8 mouse cellular contexts compared by ENCODE assay signal in the genomic region with DNA sequence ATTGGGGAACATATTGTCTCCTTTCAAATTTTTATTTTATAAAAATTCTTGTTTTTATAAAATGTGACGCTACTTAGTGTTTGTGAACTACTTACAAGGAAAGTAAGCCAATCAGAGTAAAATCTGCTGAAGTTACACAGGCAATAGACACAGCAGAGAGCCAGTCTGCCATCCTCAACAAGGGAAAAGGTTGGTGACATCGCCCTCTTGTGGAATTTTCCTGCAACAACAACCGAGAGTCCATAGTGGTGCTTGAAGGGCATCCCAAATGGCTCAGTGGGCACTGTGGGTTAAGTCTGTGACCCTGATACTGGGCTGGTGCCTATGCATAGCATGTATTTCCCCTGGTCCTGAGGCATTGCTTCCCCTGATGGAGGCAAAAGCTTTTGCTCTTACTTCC. TPM values are rescaled to one million over a fixed set of nuclear protein-coding genes. Genes with fewer than 3 reads are reported as not detected.
DNase-seq lines count a peak whose midpoint lies in the region; ATAC-seq and TF ChIP-seq lines count a peak whose summit lies in the region.

No protein-coding gene starts in this region.

- no peaks in the 10 kb centered on the region for H3K36me3 ChIP-seq in lung, embryonic 16.5 days (ENCODE audit: control insufficient read depth, insufficient read depth, low read length)

- ATAC-seq in CD4-positive, CD25-positive, alpha-beta regulatory T cell, adult 4 months: peak; percentile 19
- peak; percentile 45; the same call in 1 of the 2 replicates for ATAC-seq in lung, embryonic 16.5 days (ENCODE audit: low read depth)

- peaks cover 4% of the 10 kb centered on the region for H3K4me1 ChIP-seq in cortical plate, adult 2 months (ENCODE audit: control insufficient read depth, insufficient read depth, low read length)
- peaks cover 7% of the 10 kb centered on the region for H3K4me1 ChIP-seq in lung, embryonic 16.5 days (replicated peaks; ENCODE audit: control insufficient read depth, insufficient read depth, low read length)

- no peak overlapping the region for H3K4me3 ChIP-seq in cortical plate, adult 2 months (ENCODE audit: insufficient read depth, low read length)
- no peak overlapping the region for H3K4me3 ChIP-seq in lung, embryonic 16.5 days (ENCODE audit: low read length)

- no peak overlapping the region for H3K4me2 ChIP-seq in lung, embryonic 16.5 days (ENCODE audit: low read depth, low read length)

- H3K9me3 ChIP-seq in lung, embryonic 16.5 days (ENCODE audit: control insufficient read depth, low read length): no peaks in the 10 kb centered on the region

- intact Hi-C loops in gastrocnemius, postnatal 36 days (cut with DNase I): loop anchor here (10.0 kb wide), 1 partner anchor 197 kb away; no protein-coding TSS in a partner anchor

- no peak overlapping the region for H3K9ac ChIP-seq in lung, embryonic 16.5 days (ENCODE audit: low read length)

- no peak overlapping the region for H3K27ac ChIP-seq in cortical plate, adult 2 months (ENCODE audit: insufficient read depth, low read length)
- H3K27ac ChIP-seq in lung, embryonic 16.5 days (ENCODE audit: low read length): no peak overlapping the region

- peak; percentile 81 for DNase-seq in ZHBTc4 (ENCODE audit: low read depth, low spot score)
- DNase-seq in gastrocnemius, postnatal 36 days: peak; percentile 70 to 73
- peak; percentile 92 for DNase-seq in layer of hippocampus, adult 11-12 months (ENCODE audit: low spot score)
- peak; percentile 83 for DNase-seq in right cerebral cortex, postnatal 25 days
- peak; percentile 82 to 83 for DNase-seq in urinary bladder, postnatal 36 days (ENCODE audit: low spot score in 2 of 2)

- no peak for TF ChIP-seq POLR2A in cortical plate, adult 2 months (IDR thresholded peaks at IDR 0.05; ENCODE audit: extremely low read depth, insufficient read depth, low read length)

- no peaks in the 10 kb centered on the region for H3K27me3 ChIP-seq in lung, embryonic 16.5 days (ENCODE audit: control insufficient read depth, insufficient read depth, low read depth, low read length)

- 3% methylated on average over 3 of the region's 3 CpGs for WGBS in lung, embryonic 16.5 days

- TF ChIP-seq CTCF in cortical plate, adult 2 months (IDR thresholded peaks at IDR 0.05; ENCODE audit: extremely low read depth, insufficient read depth, low read length): peak; percentile 95

RNA-seq across cellular contexts. Expression of a gene that starts 3.3 kb away (rescaled TPM):
- 10 to 100 TPM; 29.3 to 31.7 TPM for polyA plus RNA-seq in CD4-positive, CD25-positive, alpha-beta regulatory T cell, adult 4 months (2017; shearing (Covaris generic))
- 19.0 and 20.4 TPM in 2 replicates for polyA plus RNA-seq in cortical plate, adult 2 months (2012; rRNA removed)
- total RNA-seq in gastrocnemius, postnatal 36 days (2021): 1 to 10 TPM; 4.3 to 4.7 TPM
- polyA plus RNA-seq in lung, embryonic 16.5 days (2015; fragmentation: Nextera tagmentation; extraction: Ambion mirVana): 20.1 and 22.2 TPM in 2 replicates

RNA-seq across cellular contexts. Expression of a gene that starts 9.5 kb away (rescaled TPM):
- not detected for polyA plus RNA-seq in CD4-positive, CD25-positive, alpha-beta regulatory T cell, adult 4 months (2017; shearing (Covaris generic))
- polyA plus RNA-seq in cortical plate, adult 2 months (2012; rRNA removed): not detected in 2 replicates
- not detected for total RNA-seq in gastrocnemius, postnatal 36 days (2021)
- not detected in 2 replicates for polyA plus RNA-seq in lung, embryonic 16.5 days (2015; fragmentation: Nextera tagmentation; extraction: Ambion mirVana)

RNA-seq across cellular contexts. Expression of a gene that starts 28.5 kb away (rescaled TPM):
- polyA plus RNA-seq in CD4-positive, CD25-positive, alpha-beta regulatory T cell, adult 4 months (2017; shearing (Covaris generic)): 10 to 100 TPM; 76.6 to 78.9 TPM
- 25.4 and 25.5 TPM in 2 replicates for polyA plus RNA-seq in cortical plate, adult 2 months (2012; rRNA removed)
- total RNA-seq in gastrocnemius, postnatal 36 days (2021): 1 to 10 TPM; 7.9 to 8.8 TPM
- polyA plus RNA-seq in lung, embryonic 16.5 days (2015; fragmentation: Nextera tagmentation; extraction: Ambion mirVana): 98.9 and 99.2 TPM in 2 replicates

RNA-seq across cellular contexts. Expression of a gene that starts 33.9 kb away (rescaled TPM):
- not detected for polyA plus RNA-seq in CD4-positive, CD25-positive, alpha-beta regulatory T cell, adult 4 months (2017; shearing (Covaris generic))
- 4.4 and 4.8 TPM in 2 replicates for polyA plus RNA-seq in cortical plate, adult 2 months (2012; rRNA removed)
- 1 to 10 TPM; 3.2 to 3.8 TPM for total RNA-seq in gastrocnemius, postnatal 36 days (2021)
- 53.8 and 55.8 TPM in 2 replicates for polyA plus RNA-seq in lung, embryonic 16.5 days (2015; fragmentation: Nextera tagmentation; extraction: Ambion mirVana)

RNA-seq across cellular contexts. Expression of a gene that starts 40.8 kb away (rescaled TPM):
- not detected for polyA plus RNA-seq in CD4-positive, CD25-positive, alpha-beta regulatory T cell, adult 4 months (2017; shearing (Covaris generic))
- 0.17 and 0.34 TPM in 2 replicates for polyA plus RNA-seq in cortical plate, adult 2 months (2012; rRNA removed)
- 1 to 10 TPM; 6.7 to 8.9 TPM for total RNA-seq in gastrocnemius, postnatal 36 days (2021)
- 4.7 and 4.8 TPM in 2 replicates for polyA plus RNA-seq in lung, embryonic 16.5 days (2015; fragmentation: Nextera tagmentation; extraction: Ambion mirVana)
